17 mouse cellular contexts compared by ENCODE assay signal in the genomic region with DNA sequence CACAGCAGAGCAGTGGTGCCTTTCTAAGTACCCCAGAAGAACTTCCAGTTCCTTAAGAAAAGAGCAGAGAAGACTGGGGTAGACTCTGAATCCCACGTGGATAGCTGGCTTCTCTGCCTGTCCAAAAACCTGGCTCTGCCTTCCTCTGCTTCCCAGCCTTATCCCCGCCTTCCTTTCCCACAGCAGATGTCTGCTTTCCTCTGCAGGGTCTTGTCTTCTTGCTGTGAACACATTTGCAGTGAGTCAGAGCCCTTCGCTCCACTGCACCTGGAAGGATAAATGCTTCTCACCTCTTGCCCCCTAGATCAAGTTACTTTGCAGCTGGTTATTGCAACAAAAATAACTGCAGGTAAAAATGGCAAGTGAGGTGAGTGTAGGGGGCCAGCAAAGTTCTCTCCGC.
"Had no signal": no experiment of that assay in that cellular context is flagged by ENCODE, and none has a peak within 500 bp of the region (broad histone marks: within the 10 kb centered on the region; RNA-seq: fewer than 3 reads in every experiment).

No protein-coding gene starts in this region.

- H3K36me3 ChIP-seq: limb, embryonic 10.5 days; liver, embryonic 15.5 days; midbrain, embryonic 10.5 days; neural tube, embryonic 15.5 days had no signal

- H3K4me2 ChIP-seq: liver, embryonic 11.5 days; liver, embryonic 15.5 days; lung, embryonic 14.5 days; neural tube, embryonic 15.5 days had no signal

- H3K9ac ChIP-seq: liver, embryonic 15.5 days; lung, embryonic 14.5 days; neural tube, embryonic 15.5 days had no signal

- H3K9me3 ChIP-seq: limb, embryonic 10.5 days; liver, embryonic 15.5 days; midbrain, embryonic 10.5 days; neural tube, embryonic 15.5 days had no signal

- H3K27me3 ChIP-seq: liver, embryonic 15.5 days had no signal

- ATAC-seq: inflammation-experienced regulatory T-cells, adult 6 months; intestine, postnatal 0 days had no signal

- H3K27ac ChIP-seq: limb, embryonic 10.5 days; liver, embryonic 15.5 days; midbrain, embryonic 10.5 days; neural tube, embryonic 15.5 days; stomach, postnatal 0 days had no signal

- DNase-seq: kidney, adult 9 months; kidney, postnatal 25 days; lung, embryonic 14.5 days; lung, postnatal 10 days; lung, postnatal 4 days; midbrain, embryonic 14.5 days; thymus, adult 18-20 months; thymus, postnatal 14 days had no signal

- H3K4me1 ChIP-seq: liver, embryonic 15.5 days had no signal

- H3K4me3 ChIP-seq: limb, embryonic 10.5 days; liver, embryonic 15.5 days; midbrain, embryonic 10.5 days; myocyte; neural tube, embryonic 15.5 days had no signal
